Mouse (Mus musculus) ES-Bruce4 (cell line): ENCODE measurements at regions not wholly inside any gene's neighbourhood (a gene's known extent, or its start where the extent isn't known, plus 50 kb on each side); places are given as distances from the start of the nearest gene placed in this dataset.

ENCODE experiments used
- CTCF ChIP-seq: IDR thresholded peaks from one replicate; pipeline ENCODE4 v1.8.1; 2011; ENCODE audit warnings: low read depth, low read length
- EP300 ChIP-seq: IDR thresholded peaks from 2 replicates; pipeline ENCODE4 v1.6.1; 2011; ENCODE audit warnings: low read depth, low read length; ENCODE audit not compliant: insufficient read depth
- POLR2A ChIP-seq: IDR thresholded peaks from one replicate; pipeline ENCODE4 v1.8.1; 2011; ENCODE audit warnings: low read length; ENCODE audit not compliant: insufficient read depth

DNA sequence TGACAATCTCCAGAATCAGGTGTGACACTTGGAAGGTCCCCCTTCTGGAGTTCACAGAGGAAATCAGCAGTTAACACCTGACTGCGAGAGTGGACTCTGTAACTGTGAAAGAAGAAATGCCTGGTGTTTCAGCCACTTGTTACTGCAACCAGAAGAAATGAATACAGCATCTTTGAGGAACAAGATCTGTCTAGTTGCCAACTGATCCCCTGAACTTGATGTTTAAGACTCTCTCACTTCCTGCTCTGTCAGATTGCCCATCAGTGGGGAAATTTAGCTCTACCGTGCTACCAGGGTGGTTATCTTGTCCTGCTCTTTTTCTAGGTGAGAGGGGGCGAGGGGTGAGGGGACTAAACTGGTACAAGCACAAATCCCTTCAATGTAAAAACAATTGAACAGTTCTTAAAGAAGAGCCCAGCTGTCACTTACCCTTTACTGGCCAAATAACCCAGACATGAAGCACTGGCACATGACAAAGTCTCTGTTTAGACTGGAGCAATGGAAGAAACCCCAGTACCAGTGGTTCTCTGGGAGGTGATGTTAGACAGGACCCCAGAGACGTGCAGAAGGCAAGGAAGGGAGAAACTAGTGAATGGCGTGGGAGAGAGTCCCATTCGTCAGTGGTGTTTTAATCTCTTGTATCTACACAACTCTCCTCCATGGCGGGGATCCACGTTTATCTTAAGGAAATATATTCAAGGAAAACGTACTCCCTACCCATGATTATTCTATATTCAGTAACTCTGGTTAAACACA lies 237.6 kb upstream of the Btg1 start:
- TF ChIP-seq POLR2A (no peak), CTCF (no peak), EP300 (no peak)
